ENCODE assay signal across 8 mouse cellular contexts in the genomic region with DNA sequence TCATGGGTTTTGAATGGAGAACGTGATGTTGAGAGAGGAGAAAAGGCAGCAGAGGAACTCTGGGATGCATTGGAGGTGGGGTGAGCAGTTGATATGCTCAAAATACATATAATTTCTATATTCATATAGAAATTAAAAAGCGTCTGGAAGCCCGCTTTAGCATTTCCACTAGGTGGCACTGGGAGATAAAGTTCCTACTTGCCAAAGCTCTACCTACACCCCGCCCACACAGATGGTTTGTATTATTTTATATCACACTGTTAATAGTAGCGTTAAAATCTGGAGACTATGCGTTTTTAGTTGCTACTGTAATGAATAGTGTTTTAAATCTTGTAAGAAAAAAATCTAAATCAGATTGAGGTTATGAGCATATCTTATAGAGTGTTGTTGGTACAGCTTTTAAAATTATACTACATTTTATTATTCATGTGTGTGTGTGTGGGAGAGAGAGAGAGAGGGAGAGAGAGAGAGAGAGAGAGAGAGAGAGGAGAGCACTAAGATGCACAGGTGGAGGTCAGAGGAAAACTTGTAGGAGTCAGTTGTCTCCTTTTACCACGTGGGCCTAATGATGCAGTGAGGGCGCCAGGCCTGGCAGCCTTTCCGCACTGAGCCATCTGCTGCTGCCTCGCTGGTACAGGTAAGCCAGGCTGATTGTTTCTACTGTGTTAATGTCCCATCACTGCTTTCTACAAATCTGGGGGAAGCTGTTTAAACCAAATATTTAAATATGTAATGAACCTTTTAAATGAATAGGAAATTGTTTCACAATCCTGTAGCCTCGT. TPM values are rescaled to one million over a fixed set of nuclear protein-coding genes. Genes with fewer than 3 reads are reported as not detected.
DNase-seq lines count a peak whose midpoint lies in the region; ATAC-seq lines count a peak whose summit lies in the region.

No protein-coding gene starts in this region.

- DNase-seq in heart, postnatal 4 days, result peak; percentile 31
- DNase-seq in heart, adult 8-10 months (ENCODE audit: low spot score), result no peak
- peak; percentile 9 for DNase-seq in 3134 (ENCODE audit: extremely low read depth, insufficient read length, low spot score)
- peak; percentile 28 for DNase-seq in brain, embryonic 18.5 days (ENCODE audit: low read depth, low spot score)
- peak; percentile 36 for DNase-seq in forelimb bud, embryonic 11.5 days (ENCODE audit: low read depth, low spot score)
- DNase-seq in gastrocnemius, postnatal 4 days (ENCODE audit: low spot score in 2 of 2), result no peak
- no peak for DNase-seq in urinary bladder, adult 18-20 months (ENCODE audit: low spot score in 2 of 2)

- ATAC-seq in neutrophil, adult 5-6 weeks (ENCODE audit: extremely low read depth, insufficient number of reproducible peaks, low FRiP score, poor library complexity, severe bottlenecking), result peak; percentile 46; the same call in 1 of the 2 replicates

RNA-seq across cellular contexts. Expression of a gene that starts 9.6 kb away (rescaled TPM):
- 1 to 10 TPM; 7.7 to 8.6 TPM for total RNA-seq in heart, postnatal 4 days (2021)
- 10 to 100 TPM; 20.9 to 23.3 (median 22.5) TPM for total RNA-seq in heart, adult 8-10 months (2022)
- 7.6 and 8.8 TPM in 2 replicates for total RNA-seq in neutrophil, adult 5-6 weeks (2017)
- total RNA-seq in gastrocnemius, postnatal 4 days (2021), result 1 to 10 TPM; 4.1 to 4.9 TPM

RNA-seq across cellular contexts. Expression of a gene that starts 9.9 kb away (rescaled TPM):
- 1 to 10 TPM; 3.6 to 3.9 TPM for total RNA-seq in heart, postnatal 4 days (2021)
- 1 to 10 TPM; 2.6 to 6.0 (median 4.1) TPM for total RNA-seq in heart, adult 8-10 months (2022)
- 15.7 and 17.1 TPM in 2 replicates for total RNA-seq in neutrophil, adult 5-6 weeks (2017)
- total RNA-seq in gastrocnemius, postnatal 4 days (2021), result 1 to 10 TPM in 1 of 2 experiments, under 1 TPM in 1; 0.96 to 1.1 TPM

Comparison
In these comparisons a context has a peak if more than half of its experiments do, and no peak if none do; other contexts are left out.
1. DNase-seq: peak in heart, postnatal 4 days (single experiment), 3134 (single experiment), brain, embryonic 18.5 days (single experiment) and forelimb bud, embryonic 11.5 days (single experiment); none in heart, adult 8-10 months (single experiment), gastrocnemius, postnatal 4 days (0 of 2) and urinary bladder, adult 18-20 months (0 of 2).